Mouse (Mus musculus): ENCODE results near the gene Zfp467.

- TF ChIP-seq CTCF (conservative IDR thresholded peaks at IDR 0.05; ENCODE audit: insufficient read depth, insufficient read length, low read depth, low read length), result no peak
- TF ChIP-seq POLR2A (IDR thresholded peaks at IDR 0.05; ENCODE audit: low read depth, low read length), result no peak
Measured at GRCm38 (mm10) chr6:48470739-48471138, 25.1 kb upstream of the Zfp467 start.

All from kidney, adult 2 months (tissue).